Mouse (Mus musculus): Measurements from ENCODE around the gene Opn5. TPM values are rescaled to one million over a fixed set of nuclear protein-coding genes. Genes with fewer than 3 reads are reported as not detected.

The Opn5 gene
- not detected for total RNA-seq (2023)

GRCm38 (mm10) chr17:42611295-42611694 is at the start of gene Opn5:
Gene Opn5, minus strand, starts transcription at chr17:42611395.

Other genes starting within 250 kb of the Opn5 start
- not detected for gene Adgrf4, start 80.9 kb upstream of the Opn5 start, total RNA-seq (2023)
- gene Adgrf2, start 130.8 kb upstream of the Opn5 start, total RNA-seq (2023), result not detected